Mouse (Mus musculus) CD4-positive helper T cell, adult 2 months (primary cell): ENCODE measurements around the gene Cnot3.
A peak's percentile ranks its signal among the peaks of the same experiment; 100 is the strongest.
"Not testable (repeated sequence)": the region's sequence is repeated elsewhere in the genome, so short reads cannot be mapped to it uniquely, and the experiment has no call there.

Experiments
- DNase-seq: peaks from one replicate; pipeline ENCODE4 v3.0.0-alpha.2; 2012; ENCODE audit warnings: low read depth, missing footprints, low spot score

The Cnot3 gene

GRCm38 (mm10) chr7:3644672-3645487, at the start of gene Cnot3:
Cnot3 (plus strand) TSS chr7:3645268.
- DNase-seq = peak; percentile 100

GRCm38 (mm10) chr7:3597755-3598154, 47.3 kb upstream of the Cnot3 start:
- DNase-seq = not testable (repeated sequence)

- DNase-seq = peak; percentile 77
Observed at GRCm38 (mm10) chr7:3601119-3601518, 43.9 kb upstream of the Cnot3 start.

GRCm38 (mm10) chr7:3606798-3607197, 38.3 kb upstream of the Cnot3 start:
- DNase-seq = peak; percentile 41

- DNase-seq = no peak
Observed at GRCm38 (mm10) chr7:3607391-3607790, 37.7 kb upstream of the Cnot3 start.

- DNase-seq = no peak
Observed at GRCm38 (mm10) chr7:3608668-3609067, 36.4 kb upstream of the Cnot3 start.

- no peak for DNase-seq
Observed at GRCm38 (mm10) chr7:3609082-3609481, 36.0 kb upstream of the Cnot3 start.

- DNase-seq = no peak
Observed at GRCm38 (mm10) chr7:3610437-3610836, 34.6 kb upstream of the Cnot3 start.

- DNase-seq = no peak
Observed at GRCm38 (mm10) chr7:3611006-3611405, 34.1 kb upstream of the Cnot3 start.

GRCm38 (mm10) chr7:3614021-3614420, 31.0 kb upstream of the Cnot3 start:
- DNase-seq = no peak

GRCm38 (mm10) chr7:3616057-3616388, 29.0 kb upstream of the Cnot3 start, which contains the start of gene Oscar:
Oscar (minus strand) TSS chr7:3616157.
- no peak for DNase-seq

- DNase-seq = no peak
Observed at GRCm38 (mm10) chr7:3616389-3617241, 28.5 kb upstream of the Cnot3 start.

GRCm38 (mm10) chr7:3617242-3617995, 27.6 kb upstream of the Cnot3 start, which contains the start of gene Ndufa3:
Ndufa3 (plus strand) TSS chr7:3617373.
- DNase-seq = peak; percentile 95

- DNase-seq = no peak
Observed at GRCm38 (mm10) chr7:3629030-3629429, 16.0 kb upstream of the Cnot3 start.

GRCm38 (mm10) chr7:3629543-3630477, 15.3 kb upstream of the Cnot3 start, which contains the start of the genes Tfpt and Prpf31:
Tfpt (minus strand) TSS chr7:3629929.
Prpf31 (plus strand) TSS chr7:3629985.
- peak; percentile 94 for DNase-seq

- DNase-seq = no peak
Observed at GRCm38 (mm10) chr7:3630478-3630815, 14.6 kb upstream of the Cnot3 start.

GRCm38 (mm10) chr7:3643412-3643811, 1.7 kb upstream of the Cnot3 start:
- DNase-seq = no peak

- DNase-seq = no peak
Observed at GRCm38 (mm10) chr7:3643843-3644242, 1.2 kb upstream of the Cnot3 start.

GRCm38 (mm10) chr7:3644348-3644671, 758 bp upstream of the Cnot3 start:
- DNase-seq = no peak

GRCm38 (mm10) chr7:3645488-3646025, 489 bp downstream of the Cnot3 start:
- DNase-seq = no peak

GRCm38 (mm10) chr7:3646188-3646587, 1.1 kb downstream of the Cnot3 start:
- peak; percentile 34 for DNase-seq
